Mouse (Mus musculus) embryonic facial prominence, embryonic 12.5 days (tissue): ENCODE data around the gene Amh. TPM values are rescaled to one million over a fixed set of nuclear protein-coding genes. Genes with fewer than 3 reads are reported as not detected.

Experiments
- ATAC-seq: fragments of 200-750 bp; cut with Nextera tagmentation; 2 replicates; pipeline ENCODE4 v1.8.0; 2017; ENCODE audit not compliant: insufficient number of reproducible peaks, insufficient read depth, low FRiP score, low TSS enrichment
- H3K27ac ChIP-seq: fragments of 300-500 bp; sonication (generic); 2 replicates; pipeline ENCODE4 v1.5.1; 2016; ENCODE audit warnings: mild to moderate bottlenecking
- H3K27me3 ChIP-seq: fragments of 300-500 bp; sonication (generic); 2 replicates; pipeline ENCODE4 v1.6.1; 2016; ENCODE audit warnings: mild to moderate bottlenecking, moderate library complexity
- H3K36me3 ChIP-seq: fragments of 300-500 bp; sonication (generic); 2 replicates; pipeline ENCODE4 v1.6.1; 2016; ENCODE audit warnings: mild to moderate bottlenecking
- H3K4me1 ChIP-seq: fragments of 300-500 bp; sonication (generic); 2 replicates; pipeline ENCODE4 v1.6.1; 2016
- H3K4me2 ChIP-seq: fragments of 300-500 bp; sonication (generic); replicated peaks from 2 replicates; pipeline ENCODE4 v1.6.1; 2016; ENCODE audit warnings: mild to moderate bottlenecking, moderate library complexity
- H3K4me3 ChIP-seq: fragments of 300-500 bp; sonication (generic); 2 replicates; pipeline ENCODE4 v1.5.1; 2016; ENCODE audit warnings: mild to moderate bottlenecking
- H3K9ac ChIP-seq: fragments of 300-500 bp; sonication (generic); 2 replicates; pipeline ENCODE4 v1.6.1; 2016; ENCODE audit warnings: mild to moderate bottlenecking, moderate library complexity
- H3K9me3 ChIP-seq: fragments of 300-500 bp; sonication (generic); 2 replicates; pipeline ENCODE4 v1.6.1; 2016; ENCODE audit warnings: mild to moderate bottlenecking, moderate library complexity
- WGBS: fragments of 180-500 bp; shearing (Covaris S2); methylation state at CpG from one replicate; pipeline ENCODE4 v1.1.7; 2016; 5-methylcytosine and 5-hydroxymethylcytosine counted together
- polyA plus RNA-seq: library from polyadenylated mRNA; unstranded; fragments of >200 nt; fragmentation: Nextera tagmentation; extraction: Ambion mirVana; gene quantifications from 2 replicates; pipeline ENCODE4 v1.2.1, GENCODE M21; 2016

The Amh gene
- polyA plus RNA-seq, 1 experiment from 2014 or later: not detected

DNA sequence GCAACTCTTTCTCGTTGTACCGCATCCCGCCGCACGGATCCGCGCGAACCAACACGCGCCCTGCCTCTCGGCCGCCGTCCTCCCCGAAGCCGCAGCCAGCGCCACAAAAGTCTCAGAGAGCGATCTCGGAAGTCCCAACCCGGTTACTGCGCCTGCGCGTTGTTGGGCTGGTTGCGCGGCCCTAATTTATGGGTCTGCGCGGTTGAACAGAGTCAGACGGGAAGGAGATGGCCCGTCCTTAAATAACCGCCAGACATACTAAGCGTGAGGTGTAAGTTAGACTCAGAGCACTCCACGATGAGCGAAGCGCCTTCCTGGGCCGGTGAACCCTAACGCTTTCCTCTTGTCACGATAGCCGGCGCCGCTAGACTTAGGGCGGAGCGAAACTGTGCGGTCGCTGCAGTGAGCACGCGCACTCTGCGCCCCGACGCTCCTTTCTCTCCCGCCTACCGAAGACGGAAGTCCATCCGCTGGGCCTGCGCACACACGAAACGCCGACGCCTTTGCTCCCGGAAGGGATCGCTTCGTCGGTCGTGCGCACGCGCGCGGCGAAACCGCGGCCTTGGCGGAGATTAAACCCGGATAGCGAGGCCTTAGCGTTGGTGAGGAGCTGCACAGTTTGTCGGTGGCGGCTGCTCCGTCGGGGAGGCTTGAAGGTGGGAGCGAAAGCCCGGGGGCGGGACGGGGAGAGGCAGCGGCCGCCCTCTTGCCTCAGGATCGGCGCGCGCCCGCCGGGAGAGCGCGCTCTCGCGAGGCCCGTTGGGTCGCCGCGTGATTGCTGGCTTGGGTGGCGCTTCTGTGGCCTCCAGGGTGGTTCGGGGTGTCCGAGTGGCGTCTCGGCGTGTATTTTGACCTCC, 6.7 kb upstream of the Amh start, which contains the start of the genes Sf3a2 and Plekhj1:
Gene Sf3a2, plus strand, starts transcription at position 49 of the 857 bp plus-strand sequence.
Gene Plekhj1, minus strand, starts transcription at position 477 of the 857 bp plus-strand sequence.
- H3K36me3 ChIP-seq: peaks cover 59% of the 10 kb centered on the region
- WGBS: under 1% methylated on average over 104 of the region's 104 CpGs
- peaks cover 18% of the 10 kb centered on the region for H3K4me1 ChIP-seq
- peak within 1 kb of the TSS; percentile 96 for H3K27ac ChIP-seq
- no peaks in the 10 kb centered on the region for H3K27me3 ChIP-seq
- H3K9ac ChIP-seq: peak within 1 kb of the TSS; percentile 98
- ATAC-seq: peak; percentile 90
- H3K4me3 ChIP-seq: peak within 1 kb of the TSS; percentile 92
- no peaks in the 10 kb centered on the region for H3K9me3 ChIP-seq
- peak within 1 kb of the TSS; percentile 90 for H3K4me2 ChIP-seq

DNA sequence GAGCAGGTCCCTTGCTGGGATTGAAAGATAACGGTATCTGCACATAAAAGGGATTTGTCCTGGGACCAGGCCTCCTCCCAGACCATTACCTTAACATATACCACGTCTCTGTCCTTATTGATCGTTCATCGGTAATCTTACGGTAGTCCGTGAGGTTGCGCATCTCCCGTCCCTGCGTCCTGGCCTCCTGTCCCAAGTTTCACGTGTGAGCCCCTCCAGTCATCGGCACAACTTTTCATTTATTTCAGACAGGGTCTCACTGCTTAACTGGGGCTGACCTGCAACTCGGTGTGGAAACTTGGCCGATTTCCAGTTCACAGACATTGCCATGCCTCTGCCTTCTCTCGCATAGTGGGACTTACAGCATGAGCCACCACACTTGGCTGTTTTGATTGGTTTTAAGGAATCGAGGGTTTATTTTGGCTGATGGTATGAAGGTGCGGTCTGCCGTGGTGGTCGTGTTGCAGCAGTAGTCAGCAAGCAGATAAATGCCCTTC, 5.9 kb upstream of the Amh start:
- Histone ChIP-seq H3K4me2 (peak overlapping the region; percentile 90), H3K9ac (peak overlapping the region; percentile 98), H3K27me3 (no peaks in the 10 kb centered on the region), H3K27ac (peak overlapping the region; percentile 96), H3K4me1 (peaks cover 18% of the 10 kb centered on the region), H3K9me3 (no peaks in the 10 kb centered on the region), H3K4me3 (peak overlapping the region; percentile 92), H3K36me3 (peaks cover 60% of the 10 kb centered on the region)
- 3% methylated on average over 18 of the region's 18 CpGs for WGBS
- ATAC-seq: no peak

DNA sequence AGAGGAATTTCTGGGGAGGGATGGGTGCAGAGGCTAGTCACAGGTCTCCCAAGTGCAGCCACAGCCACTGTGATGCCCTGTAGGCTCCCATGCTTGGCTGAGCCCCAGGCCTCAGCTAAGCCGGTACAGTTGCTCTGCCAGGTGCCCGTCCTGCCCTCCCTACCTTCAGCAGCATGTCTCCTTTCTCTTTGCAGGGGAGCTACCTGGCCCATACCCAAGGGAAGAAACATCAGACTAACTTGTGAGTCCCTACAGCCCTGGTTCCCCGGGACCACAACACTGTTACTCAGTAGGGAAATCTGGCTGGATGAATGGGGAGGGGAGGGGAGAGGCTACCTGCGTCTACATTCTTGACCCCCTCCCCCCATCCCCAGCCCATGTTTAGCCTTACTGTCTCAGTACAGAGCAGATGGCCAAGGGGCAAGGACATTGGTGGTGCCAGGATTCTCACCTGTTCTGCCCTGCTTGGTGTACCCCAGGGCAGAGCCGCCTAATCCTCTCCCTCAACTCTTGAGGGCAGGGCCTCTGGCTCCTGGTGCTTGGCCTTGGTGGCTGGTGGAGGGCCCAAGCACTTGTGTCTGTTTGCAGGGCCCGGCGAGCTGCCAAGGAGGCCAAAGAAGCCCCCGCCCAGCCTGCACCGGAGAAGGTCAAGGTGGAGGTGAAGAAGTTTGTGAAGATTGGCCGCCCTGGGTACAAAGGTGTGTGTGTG, 2.7 kb upstream of the Amh start:
- Histone ChIP-seq H3K4me1 (peaks cover 24% of the 10 kb centered on the region), H3K4me3 (no peak overlapping the region)
- no peak for ATAC-seq

DNA sequence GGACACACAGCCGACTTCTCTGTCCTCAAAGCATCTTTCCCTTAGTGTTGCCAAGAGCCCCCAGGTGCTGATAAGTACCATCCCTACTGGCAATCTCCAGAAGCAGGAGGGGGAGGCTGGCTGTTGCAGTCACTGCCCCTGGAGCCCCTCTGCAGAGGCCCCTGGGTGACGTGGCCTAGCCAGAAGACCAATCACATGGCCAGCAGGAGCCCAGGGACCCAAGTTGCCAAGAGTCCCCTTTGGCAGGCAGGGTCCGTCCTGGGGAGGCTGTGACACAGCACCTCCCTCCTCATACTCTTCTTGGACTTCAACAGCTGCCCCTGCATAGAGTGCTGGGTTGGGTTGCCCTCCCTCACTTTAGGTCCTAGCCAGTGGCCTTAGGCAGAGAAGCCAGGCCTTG, 2.0 kb upstream of the Amh start:
- no peaks in the 10 kb centered on the region for H3K9me3 ChIP-seq
- no peak overlapping the region for H3K27ac ChIP-seq
- H3K27me3 ChIP-seq: peaks cover 18% of the 10 kb centered on the region
- H3K4me2 ChIP-seq: no peak overlapping the region
- H3K4me1 ChIP-seq: peaks cover 30% of the 10 kb centered on the region
- H3K36me3 ChIP-seq: peaks cover 50% of the 10 kb centered on the region
- no peak overlapping the region for H3K9ac ChIP-seq
- no peak for ATAC-seq
- WGBS: 83% methylated on average over 3 of the region's 3 CpGs
- no peak overlapping the region for H3K4me3 ChIP-seq

More for the DNA sequence above, 2.7 kb upstream of the Amh start:
- Histone ChIP-seq H3K27ac (no peak overlapping the region), H3K36me3 (peaks cover 50% of the 10 kb centered on the region), H3K27me3 (peaks cover 15% of the 10 kb centered on the region), H3K9ac (no peak overlapping the region), H3K9me3 (no peaks in the 10 kb centered on the region), H3K4me2 (no peak overlapping the region)
- WGBS: 91% methylated on average over 10 of the region's 10 CpGs

DNA sequence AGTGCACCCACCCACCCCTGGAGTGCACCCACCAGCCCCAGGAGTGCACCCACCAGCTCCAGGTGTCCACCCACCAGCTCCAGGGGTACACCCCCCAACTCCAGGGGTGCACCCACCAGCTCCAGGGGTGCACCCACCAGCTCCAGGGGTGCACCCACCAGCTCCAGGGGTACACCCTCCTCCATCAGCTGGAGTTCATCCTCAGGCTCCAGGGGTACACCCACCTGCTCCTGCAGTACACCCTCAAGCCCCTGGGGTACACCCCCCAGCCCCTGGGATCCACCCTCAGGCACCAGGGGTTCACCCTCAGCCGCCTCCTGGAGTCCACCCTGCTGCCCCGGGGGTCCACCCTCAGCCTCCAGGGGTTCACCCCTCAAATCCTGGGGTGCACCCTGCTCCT, 703 bp upstream of the Amh start:
- Histone ChIP-seq H3K36me3 (peaks cover 50% of the 10 kb centered on the region), H3K9ac (no peak overlapping the region), H3K27ac (no peak overlapping the region), H3K4me2 (no peak overlapping the region), H3K9me3 (no peaks in the 10 kb centered on the region), H3K4me1 (peaks cover 43% of the 10 kb centered on the region), H3K4me3 (no peak overlapping the region), H3K27me3 (peaks cover 31% of the 10 kb centered on the region)
- 97% methylated on average over 2 of the region's 2 CpGs for WGBS
- no peak for ATAC-seq

DNA sequence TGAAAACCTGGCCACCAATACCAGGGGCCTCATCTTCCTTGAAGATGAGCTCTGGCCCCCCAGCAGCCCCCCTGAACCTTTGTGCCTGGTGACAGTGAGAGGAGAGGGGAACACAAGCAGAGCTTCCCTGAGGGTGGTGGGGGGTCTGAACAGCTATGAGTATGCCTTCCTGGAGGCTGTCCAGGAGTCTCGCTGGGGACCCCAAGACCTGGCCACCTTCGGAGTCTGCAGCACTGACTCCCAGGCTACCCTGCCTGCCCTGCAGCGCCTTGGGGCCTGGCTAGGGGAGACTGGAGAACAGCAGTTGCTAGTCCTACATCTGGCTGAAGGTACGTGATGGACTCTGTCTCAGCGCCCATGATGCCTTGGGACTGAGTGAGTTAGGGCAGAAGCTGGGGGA, 279 bp downstream of the Amh start:
- peaks cover 50% of the 10 kb centered on the region for H3K36me3 ChIP-seq
- H3K4me1 ChIP-seq: peaks cover 39% of the 10 kb centered on the region

DNA sequence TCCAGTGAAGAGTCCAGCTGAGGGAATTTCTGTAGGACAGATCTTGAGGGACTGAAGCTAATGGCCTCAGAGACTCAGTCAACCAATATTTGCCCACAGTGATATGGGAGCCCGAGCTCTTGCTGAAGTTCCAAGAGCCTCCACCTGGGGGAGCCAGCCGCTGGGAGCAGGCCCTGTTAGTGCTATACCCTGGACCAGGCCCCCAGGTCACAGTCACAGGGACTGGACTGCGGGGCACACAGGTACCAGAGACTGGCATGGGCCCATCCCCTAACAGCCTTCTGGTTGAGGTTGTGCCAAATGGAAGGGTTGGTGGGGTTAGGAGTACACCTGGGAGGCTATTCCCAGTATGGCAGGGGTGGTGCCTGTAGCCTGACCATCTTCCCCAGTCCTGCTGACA, 882 bp downstream of the Amh start:
- Histone ChIP-seq H3K4me1 (peaks cover 39% of the 10 kb centered on the region), H3K9me3 (no peaks in the 10 kb centered on the region), H3K9ac (no peak overlapping the region), H3K27me3 (peaks cover 46% of the 10 kb centered on the region), H3K4me2 (peak overlapping the region; percentile 97; the same call in 1 of the 2 replicates), H3K27ac (no peak overlapping the region), H3K36me3 (peaks cover 47% of the 10 kb centered on the region), H3K4me3 (no peak overlapping the region)
- ATAC-seq: 0 out of 2 replicates have a peak, but pooled peaks have one; percentile 17
- 20% methylated on average over 3 of the region's 3 CpGs for WGBS

More for the DNA sequence above, 279 bp downstream of the Amh start:
- ATAC-seq: no peak
- Histone ChIP-seq H3K4me3 (no peak overlapping the region), H3K4me2 (no peak overlapping the region), H3K27me3 (peaks cover 40% of the 10 kb centered on the region), H3K9me3 (no peaks in the 10 kb centered on the region), H3K27ac (no peak overlapping the region), H3K9ac (no peak overlapping the region)
- WGBS: 75% methylated on average over 5 of the region's 5 CpGs

DNA sequence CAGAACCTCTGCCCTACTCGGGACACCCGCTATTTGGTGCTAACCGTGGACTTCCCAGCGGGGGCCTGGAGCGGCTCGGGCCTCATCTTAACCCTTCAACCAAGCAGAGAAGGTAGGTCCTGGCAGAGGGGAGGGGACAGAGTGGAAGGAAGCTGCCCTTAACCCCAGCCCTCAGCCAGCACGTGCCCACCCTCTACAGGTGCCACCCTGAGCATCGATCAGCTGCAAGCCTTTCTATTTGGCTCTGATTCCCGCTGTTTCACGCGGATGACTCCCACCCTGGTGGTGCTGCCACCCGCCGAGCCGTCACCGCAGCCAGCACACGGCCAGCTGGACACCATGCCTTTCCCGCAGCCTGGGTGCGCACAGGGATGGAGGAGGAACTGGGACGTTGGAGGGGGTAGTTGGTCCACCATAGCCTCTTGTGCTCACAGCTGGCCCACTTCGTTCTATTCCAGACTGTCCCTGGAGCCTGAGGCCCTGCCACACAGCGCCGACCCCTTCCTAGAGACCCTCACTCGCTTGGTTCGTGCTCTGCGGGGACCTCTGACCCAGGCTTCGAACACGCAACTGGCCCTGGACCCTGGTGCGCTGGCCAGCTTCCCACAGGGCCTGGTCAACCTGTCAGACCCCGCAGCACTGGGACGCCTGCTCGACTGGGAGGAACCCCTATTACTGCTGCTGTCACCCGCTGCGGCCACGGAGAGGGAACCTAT, 1.5 kb downstream of the Amh start:
- peaks cover 47% of the 10 kb centered on the region for H3K27me3 ChIP-seq
- 41% methylated on average over 34 of the region's 34 CpGs for WGBS
- peaks cover 39% of the 10 kb centered on the region for H3K4me1 ChIP-seq
- H3K9me3 ChIP-seq: no peaks in the 10 kb centered on the region
- peak overlapping the region; percentile 50 for H3K4me3 ChIP-seq
- peak overlapping the region; percentile 97 for H3K4me2 ChIP-seq
- peak overlapping the region; percentile 77 for H3K27ac ChIP-seq
- no peak for ATAC-seq
- peaks cover 41% of the 10 kb centered on the region for H3K36me3 ChIP-seq
- peak overlapping the region; percentile 70 for H3K9ac ChIP-seq

DNA sequence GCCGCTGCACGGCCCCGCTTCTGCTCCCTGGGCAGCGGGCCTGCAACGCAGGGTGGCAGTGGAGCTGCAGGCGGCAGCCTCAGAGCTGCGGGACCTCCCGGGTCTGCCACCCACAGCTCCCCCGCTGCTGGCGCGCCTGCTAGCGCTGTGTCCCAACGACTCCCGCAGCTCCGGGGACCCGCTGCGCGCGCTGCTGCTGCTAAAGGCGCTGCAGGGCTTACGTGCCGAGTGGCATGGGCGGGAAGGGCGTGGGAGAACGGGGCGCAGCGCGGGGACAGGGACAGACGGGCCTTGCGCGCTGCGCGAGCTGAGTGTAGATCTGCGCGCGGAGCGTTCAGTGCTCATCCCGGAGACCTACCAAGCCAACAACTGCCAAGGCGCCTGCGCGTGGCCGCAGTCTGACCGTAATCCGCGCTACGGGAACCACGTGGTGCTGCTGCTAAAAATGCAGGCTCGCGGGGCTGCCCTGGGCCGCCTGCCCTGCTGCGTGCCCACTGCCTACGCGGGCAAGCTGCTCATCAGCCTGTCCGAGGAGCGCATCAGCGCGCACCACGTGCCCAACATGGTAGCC, 2.1 kb downstream of the Amh start:
- Histone ChIP-seq H3K27me3 (peaks cover 47% of the 10 kb centered on the region), H3K4me2 (peak overlapping the region; percentile 97), H3K9me3 (no peaks in the 10 kb centered on the region), H3K4me3 (peak overlapping the region; percentile 50), H3K9ac (peak overlapping the region; percentile 70), H3K36me3 (peaks cover 34% of the 10 kb centered on the region), H3K4me1 (peaks cover 39% of the 10 kb centered on the region), H3K27ac (peak overlapping the region; percentile 77)
- peak; percentile 47; the same call in 1 of the 2 replicates for ATAC-seq
- 1% methylated on average over 58 of the region's 58 CpGs for WGBS

DNA sequence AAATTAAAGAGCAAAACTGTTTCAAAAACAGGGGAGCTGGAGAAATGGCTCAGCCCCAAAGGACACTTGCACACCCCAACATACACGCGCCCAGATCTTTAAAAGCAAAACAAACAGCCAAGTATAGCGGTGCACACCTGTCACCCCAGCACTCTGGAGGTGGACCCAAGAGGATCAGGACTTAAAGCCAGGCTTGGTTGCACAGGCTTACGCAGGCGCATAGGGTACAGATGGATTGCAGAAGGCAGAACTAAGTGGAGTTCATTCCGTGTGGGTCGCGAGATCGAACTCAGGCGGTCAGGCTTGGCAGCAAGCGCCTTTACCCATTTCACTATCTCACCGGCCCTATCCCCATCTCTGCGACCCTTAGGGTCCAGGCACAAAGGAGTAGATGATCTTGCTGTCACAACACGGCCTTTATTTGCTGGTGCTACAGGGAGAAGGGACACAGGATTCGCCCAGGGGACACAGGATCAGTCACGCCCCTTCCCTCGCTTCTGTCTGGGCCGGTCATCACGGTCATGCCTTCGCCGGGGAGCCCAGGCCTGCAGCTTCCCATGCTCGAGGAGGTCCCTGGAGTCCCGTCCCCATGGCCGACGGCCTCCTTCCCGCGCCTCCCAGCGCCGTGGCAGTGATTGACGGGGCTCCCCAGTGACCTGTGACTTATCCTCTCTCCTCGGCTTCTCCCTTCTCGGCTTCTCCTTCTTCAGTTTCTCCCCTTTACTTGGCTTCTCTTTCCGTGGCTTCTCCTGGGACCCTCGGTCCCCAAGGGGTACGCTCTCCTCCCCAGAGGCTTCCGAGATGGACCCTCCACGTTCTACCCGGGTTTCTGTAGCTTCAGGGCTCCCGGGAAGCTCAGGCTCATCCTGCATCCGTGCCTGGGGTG, 3.3 kb downstream of the Amh start:
- 15% methylated on average over 40 of the region's 40 CpGs for WGBS
- Histone ChIP-seq H3K9me3 (no peaks in the 10 kb centered on the region), H3K4me3 (0 out of 2 replicates have a peak overlapping the region, but pooled peaks have one; percentile 15), H3K9ac (peak overlapping the region; percentile 70), H3K4me1 (peaks cover 39% of the 10 kb centered on the region), H3K36me3 (peaks cover 22% of the 10 kb centered on the region), H3K4me2 (peak overlapping the region; percentile 97), H3K27ac (0 out of 2 replicates have a peak overlapping the region, but pooled peaks have one; percentile 30), H3K27me3 (peaks cover 49% of the 10 kb centered on the region)
- ATAC-seq: no peak
